19 mouse cellular contexts compared by ENCODE assay signal in genomic region chr1:93098956-93099355, GRCm38 (mm10). TPM values are rescaled to one million over a fixed set of nuclear protein-coding genes. Genes with fewer than 3 reads are reported as not detected.
DNase-seq lines count a peak whose midpoint lies in the region; ATAC-seq lines count a peak whose summit lies in the region.
"Had no signal": no experiment of that assay in that cellular context is flagged by ENCODE, and none has a peak within 500 bp of the region (broad histone marks: within the 10 kb centered on the region; RNA-seq: fewer than 3 reads in every experiment).

No protein-coding gene starts in this region.

- H3K9ac ChIP-seq in hindbrain, embryonic 13.5 days: peak overlapping the region; percentile 87
- H3K9ac ChIP-seq in hindbrain, embryonic 11.5 days (ENCODE audit: low read depth, low read length): no peak overlapping the region
- 0 out of 2 replicates have a peak overlapping the region, but pooled peaks have one; percentile 5 for H3K9ac ChIP-seq in midbrain, embryonic 14.5 days (replicated peaks; ENCODE audit: low read length)
- H3K9ac ChIP-seq: embryonic facial prominence, embryonic 12.5 days; limb, embryonic 12.5 days; lung, embryonic 14.5 days had no signal

- WGBS in hindbrain, embryonic 13.5 days: 87% methylated on average over 5 of the region's 5 CpGs
- 87% methylated on average over 5 of the region's 5 CpGs for WGBS in hindbrain, embryonic 11.5 days
- WGBS in midbrain, embryonic 14.5 days: 87% methylated on average over 5 of the region's 5 CpGs

- H3K4me2 ChIP-seq in hindbrain, embryonic 13.5 days: peak overlapping the region; percentile 98
- no peak overlapping the region for H3K4me2 ChIP-seq in hindbrain, embryonic 11.5 days (replicated peaks; ENCODE audit: low read depth, low read length)
- H3K4me2 ChIP-seq in midbrain, embryonic 14.5 days (ENCODE audit: low read length): peak overlapping the region; percentile 93
- H3K4me2 ChIP-seq: limb, embryonic 12.5 days; lung, embryonic 14.5 days had no signal

- H3K36me3 ChIP-seq in hindbrain, embryonic 13.5 days: peaks cover 9% of the 10 kb centered on the region; the same call in 1 of the 2 replicates
- no peaks in the 10 kb centered on the region for H3K36me3 ChIP-seq in hindbrain, embryonic 11.5 days (ENCODE audit: control insufficient read depth, insufficient read depth, low read length)
- peaks cover 8% of the 10 kb centered on the region; the same call in 1 of the 2 replicates for H3K36me3 ChIP-seq in midbrain, embryonic 14.5 days (ENCODE audit: control insufficient read depth, insufficient read depth, low read length)
- H3K36me3 ChIP-seq: embryonic facial prominence, embryonic 12.5 days; limb, embryonic 12.5 days had no signal

- no peak for DNase-seq in hindbrain, embryonic 11.5 days (ENCODE audit: low spot score)
- peak; percentile 53 for DNase-seq in adrenal gland, adult 8-10 months
- peak; percentile 43 for DNase-seq in adrenal gland, postnatal 25 days
- no peak for DNase-seq in midbrain, embryonic 14.5 days
- DNase-seq in left cerebral cortex, adult 18-20 months (ENCODE audit: low spot score in 2 of 2): no peak
- DNase-seq: cerebellum, adult 11 months; gastrocnemius, postnatal 36 days; lung, embryonic 14.5 days; right cerebral cortex, postnatal 4 days; thymus, postnatal 36 days had no signal

- peak overlapping the region; percentile 85 for H3K4me3 ChIP-seq in hindbrain, embryonic 13.5 days
- no peak overlapping the region for H3K4me3 ChIP-seq in hindbrain, embryonic 11.5 days (ENCODE audit: low read depth, low read length)
- peak overlapping the region; percentile 86; the same call in 1 of the 2 replicates for H3K4me3 ChIP-seq in midbrain, embryonic 14.5 days (replicated peaks; ENCODE audit: low read depth, low read length)
- H3K4me3 ChIP-seq: embryonic facial prominence, embryonic 12.5 days; limb, embryonic 12.5 days had no signal

- no peak overlapping the region for H3K27ac ChIP-seq in hindbrain, embryonic 13.5 days
- no peak overlapping the region for H3K27ac ChIP-seq in hindbrain, embryonic 11.5 days (ENCODE audit: low read depth, low read length)
- H3K27ac ChIP-seq in midbrain, embryonic 14.5 days (replicated peaks; ENCODE audit: low read depth, low read length): no peak overlapping the region
- H3K27ac ChIP-seq: embryonic facial prominence, embryonic 12.5 days; kidney, postnatal 0 days; limb, embryonic 12.5 days had no signal

- peaks cover 52% of the 10 kb centered on the region for H3K4me1 ChIP-seq in hindbrain, embryonic 13.5 days (replicated peaks)
- H3K4me1 ChIP-seq in hindbrain, embryonic 11.5 days (replicated peaks; ENCODE audit: control insufficient read depth, insufficient read depth, low read length): peaks cover 6% of the 10 kb centered on the region
- H3K4me1 ChIP-seq in midbrain, embryonic 14.5 days (ENCODE audit: control insufficient read depth, insufficient read depth, low read length): peaks cover 17% of the 10 kb centered on the region

- H3K27me3 ChIP-seq in hindbrain, embryonic 13.5 days: peaks cover 8% of the 10 kb centered on the region
- peaks cover 13% of the 10 kb centered on the region; the same call in 1 of the 2 replicates for H3K27me3 ChIP-seq in hindbrain, embryonic 11.5 days (ENCODE audit: control insufficient read depth, insufficient read depth, low read length)
- no peaks in the 10 kb centered on the region; the same call in 1 of the 2 replicates for H3K27me3 ChIP-seq in midbrain, embryonic 14.5 days (ENCODE audit: control insufficient read depth, insufficient read depth, low read length)

- ATAC-seq in hindbrain, embryonic 13.5 days (ENCODE audit: low FRiP score): no peak
- no peak for ATAC-seq in hindbrain, embryonic 11.5 days (ENCODE audit: low FRiP score)
- no peak for ATAC-seq in midbrain, embryonic 14.5 days (ENCODE audit: low FRiP score, low TSS enrichment)
- no peak for ATAC-seq in inflammation-experienced regulatory T-cells, adult 6 months

- H3K9me3 ChIP-seq in hindbrain, embryonic 13.5 days: no peaks in the 10 kb centered on the region
- no peaks in the 10 kb centered on the region for H3K9me3 ChIP-seq in hindbrain, embryonic 11.5 days (ENCODE audit: control insufficient read depth, low read length)
- no peaks in the 10 kb centered on the region for H3K9me3 ChIP-seq in midbrain, embryonic 14.5 days (ENCODE audit: control insufficient read depth, low read length)
- H3K9me3 ChIP-seq: embryonic facial prominence, embryonic 12.5 days; limb, embryonic 12.5 days had no signal

RNA-seq across cellular contexts. Expression of gene Kif1a, which starts 2.8 kb away (rescaled TPM):
- polyA plus RNA-seq in hindbrain, embryonic 13.5 days (2015; fragmentation: Nextera tagmentation; extraction: Ambion mirVana): 340 and 349 TPM in 2 replicates
- polyA plus RNA-seq in hindbrain, embryonic 11.5 days (2014; fragmentation: Nextera tagmentation; extraction: Ambion mirVana): 72.0 and 82.8 TPM in 2 replicates
- total RNA-seq in adrenal gland, adult 8-10 months (2022): 10 to 100 TPM; 55.1 to 76.1 (median 69.1) TPM
- total RNA-seq in adrenal gland, postnatal 25 days (2021): 15.6 and 26.0 TPM in 2 replicates
- polyA plus RNA-seq in midbrain, embryonic 14.5 days (2014; fragmentation: Nextera tagmentation; extraction: Ambion mirVana): 228 and 350 TPM in 2 replicates
- not detected for polyA plus RNA-seq in inflammation-experienced regulatory T-cells, adult 6 months (2017; shearing (Covaris generic))
- total RNA-seq in left cerebral cortex, adult 18-20 months (2021): 100 to 1,000 TPM; 735 to 776 TPM
- total RNA-seq: megakaryocyte-erythroid progenitor cell, adult 5-6 weeks had no signal

RNA-seq across cellular contexts. Expression of gene Agxt, which starts 36.1 kb away (rescaled TPM):
- polyA plus RNA-seq in hindbrain, embryonic 13.5 days (2015; fragmentation: Nextera tagmentation; extraction: Ambion mirVana): not detected in 2 replicates
- polyA plus RNA-seq in hindbrain, embryonic 11.5 days (2014; fragmentation: Nextera tagmentation; extraction: Ambion mirVana): not detected in 2 replicates
- total RNA-seq in adrenal gland, adult 8-10 months (2022): under 1 TPM in 1 of 4 experiments, not detected in 3; 0.26 TPM
- 3.6 TPM in 1 of 2 replicates, not detected in the other for total RNA-seq in adrenal gland, postnatal 25 days (2021)
- polyA plus RNA-seq in midbrain, embryonic 14.5 days (2014; fragmentation: Nextera tagmentation; extraction: Ambion mirVana): not detected in 2 replicates
- not detected for polyA plus RNA-seq in inflammation-experienced regulatory T-cells, adult 6 months (2017; shearing (Covaris generic))
- total RNA-seq in left cerebral cortex, adult 18-20 months (2021): not detected
- total RNA-seq: adrenal gland, adult 18-20 months; layer of hippocampus, postnatal 10 days; megakaryocyte-erythroid progenitor cell, adult 5-6 weeks had no signal
- polyA plus RNA-seq: embryonic facial prominence, embryonic 12.5 days; heart, embryonic 14.5 days; limb, embryonic 12.5 days; lung, embryonic 14.5 days had no signal

Comparison
In these comparisons a context has a peak if more than half of its experiments do, and no peak if none do; other contexts are left out.
1. DNase-seq: peak in adrenal gland, adult 8-10 months (single experiment) and adrenal gland, postnatal 25 days (single experiment); none in hindbrain, embryonic 11.5 days (single experiment), midbrain, embryonic 14.5 days (single experiment) and left cerebral cortex, adult 18-20 months (0 of 2).
2. RNA of gene Kif1a, which starts 2.8 kb away (polyA plus RNA-seq): 228 to 350 TPM in midbrain, embryonic 14.5 days, 340 to 349 TPM in hindbrain, embryonic 13.5 days and 72.0 to 82.8 TPM in hindbrain, embryonic 11.5 days; not detected in inflammation-experienced regulatory T-cells, adult 6 months; every median in the first group is over 10 times any median in the second.